7 mouse cellular contexts compared by ENCODE assay signal in genomic region chr6:52191860-52192550, GRCm38 (mm10). TPM values are rescaled to one million over a fixed set of nuclear protein-coding genes. Genes with fewer than 3 reads are reported as not detected.
DNase-seq lines count a peak whose midpoint lies in the region; ATAC-seq and TF ChIP-seq lines count a peak whose summit lies in the region.

No protein-coding gene starts in this region.

- DNase-seq in Patski (ENCODE audit: low read depth, low spot score) = no peak
- DNase-seq in embryo, embryonic 10 days (ENCODE audit: low spot score) = peak; percentile 87
- peak; percentile 99 for DNase-seq in heart, adult 11 months
- DNase-seq in lung, embryonic 14.5 days = peak; percentile 94
- peak; percentile 73 to 86 for DNase-seq in thymus, postnatal 10 days (ENCODE audit: low spot score in 2 of 2)

- H3K36me3 ChIP-seq in intestine, postnatal 0 days (ENCODE audit: control insufficient read depth, insufficient read depth) = no peaks in the 10 kb centered on the region
- H3K36me3 ChIP-seq in lung, embryonic 14.5 days (ENCODE audit: insufficient read depth) = peaks cover 7% of the 10 kb centered on the region; the same call in 1 of the 2 replicates
- peaks cover 12% of the 10 kb centered on the region; the same call in 1 of the 2 replicates for H3K36me3 ChIP-seq in neural tube, embryonic 14.5 days (ENCODE audit: control insufficient read depth, insufficient read depth, low read length)

- no peaks in the 10 kb centered on the region for H3K27me3 ChIP-seq in Patski
- H3K27me3 ChIP-seq in intestine, postnatal 0 days (replicated peaks; ENCODE audit: control insufficient read depth, insufficient read depth, low read length) = no peaks in the 10 kb centered on the region
- H3K27me3 ChIP-seq in lung, embryonic 14.5 days (ENCODE audit: insufficient read depth, low read length) = peaks cover 24% of the 10 kb centered on the region
- H3K27me3 ChIP-seq in neural tube, embryonic 14.5 days (ENCODE audit: control insufficient read depth, insufficient read depth, low read length) = no peaks in the 10 kb centered on the region

- H3K4me1 ChIP-seq in intestine, postnatal 0 days (replicated peaks; ENCODE audit: control insufficient read depth, insufficient read depth, low read length) = peaks cover 11% of the 10 kb centered on the region; the same call in 1 of the 2 replicates
- peaks cover 25% of the 10 kb centered on the region for H3K4me1 ChIP-seq in lung, embryonic 14.5 days (ENCODE audit: insufficient read depth)
- peaks cover 83% of the 10 kb centered on the region for H3K4me1 ChIP-seq in neural tube, embryonic 14.5 days (ENCODE audit: control insufficient read depth, insufficient read depth, low read length)

- peak overlapping the region; percentile 96 for H3K4me2 ChIP-seq in intestine, postnatal 0 days (replicated peaks; ENCODE audit: low read depth)
- peak overlapping the region; percentile 87 for H3K4me2 ChIP-seq in lung, embryonic 14.5 days
- H3K4me2 ChIP-seq in neural tube, embryonic 14.5 days (ENCODE audit: low read depth, low read length) = peak overlapping the region; percentile 98

- CTCF ChIA-PET in Patski (lab: Charles Lee) = interaction anchor here (0.8 to 1.1 kb wide), 3 partner anchors 8 to 186 kb away, joined by 3 read pairs; no protein-coding TSS in a partner anchor

- POLR2A ChIA-PET in Patski (lab: Charles Lee) = interaction anchor here (0.6 to 2.2 kb wide), 7 partner anchors 7 to 35 kb away, joined by 3 to 6 read pairs (median 4); partner anchors contain the start of gene Hoxa5

- peak overlapping the region; percentile 77 for H3K27ac ChIP-seq in intestine, postnatal 0 days (ENCODE audit: low read depth, low read length)
- peak overlapping the region; percentile 95 for H3K27ac ChIP-seq in lung, embryonic 14.5 days (ENCODE audit: low read depth)
- peak overlapping the region; percentile 88 for H3K27ac ChIP-seq in neural tube, embryonic 14.5 days (ENCODE audit: low read depth, low read length)

- peak overlapping the region; percentile 66 for H3K9ac ChIP-seq in intestine, postnatal 0 days (ENCODE audit: low read depth, low read length)
- peak overlapping the region; percentile 71 for H3K9ac ChIP-seq in lung, embryonic 14.5 days
- H3K9ac ChIP-seq in neural tube, embryonic 14.5 days (replicated peaks; ENCODE audit: low read depth, low read length) = peak overlapping the region; percentile 58

- WGBS in intestine, postnatal 0 days = 2% methylated on average over 31 of the region's 55 CpGs
- WGBS in lung, embryonic 14.5 days = under 1% methylated on average over 55 of the region's 55 CpGs
- WGBS in neural tube, embryonic 14.5 days = under 1% methylated on average over 42 of the region's 55 CpGs

- in situ Hi-C loops in Patski (cut with MboI; ENCODE audit: low pct_unique_long_range_greater_than_20kb) = no loop called here

- H3K4me3 ChIP-seq in intestine, postnatal 0 days (ENCODE audit: low read depth, low read length) = peak overlapping the region; percentile 68
- H3K4me3 ChIP-seq in lung, embryonic 14.5 days (ENCODE audit: low read depth, low read length) = peak overlapping the region; percentile 70
- peak overlapping the region; percentile 57 for H3K4me3 ChIP-seq in neural tube, embryonic 14.5 days (ENCODE audit: low read depth, low read length)

- ATAC-seq in Patski = peak; percentile 61
- peak; percentile 82 for ATAC-seq in intestine, postnatal 0 days
- ATAC-seq in lung, embryonic 14.5 days (ENCODE audit: insufficient read depth) = peak; percentile 52
- ATAC-seq in neural tube, embryonic 14.5 days (ENCODE audit: low read depth) = peak; percentile 59

- H3K9me3 ChIP-seq in intestine, postnatal 0 days (ENCODE audit: control insufficient read depth) = no peaks in the 10 kb centered on the region
- no peaks in the 10 kb centered on the region for H3K9me3 ChIP-seq in lung, embryonic 14.5 days (ENCODE audit: low read depth, low read length)
- H3K9me3 ChIP-seq in neural tube, embryonic 14.5 days (ENCODE audit: control insufficient read depth, low read length) = no peaks in the 10 kb centered on the region

- no peak for TF ChIP-seq CTCF in Patski (IDR thresholded peaks at IDR 0.05)
- TF ChIP-seq CTCF in intestine, postnatal 0 days (IDR thresholded peaks at IDR 0.05; ENCODE audit: low read depth) = no peak
- TF ChIP-seq CTCF in lung, embryonic 14.5 days (IDR thresholded peaks at IDR 0.05; ENCODE audit: low read depth) = no peak

RNA-seq across cellular contexts. Expression of gene Hoxa4, which starts 0.5 kb away (rescaled TPM):
- 2.5 TPM for polyA plus RNA-seq in Patski (2021)
- polyA plus RNA-seq in intestine, postnatal 0 days (2015; fragmentation: Nextera tagmentation; extraction: Ambion mirVana) = 3.6 and 4.5 TPM in 2 replicates
- 7.0 and 7.7 TPM in 2 replicates for polyA plus RNA-seq in lung, embryonic 14.5 days (2014; fragmentation: Nextera tagmentation; extraction: Ambion mirVana)
- 1.6 and 2.7 TPM in 2 replicates for polyA plus RNA-seq in neural tube, embryonic 14.5 days (2014; fragmentation: Nextera tagmentation; extraction: Ambion mirVana)

RNA-seq across cellular contexts. Expression of gene Hoxa5, which starts 12.4 kb away (rescaled TPM):
- 21.4 TPM for polyA plus RNA-seq in Patski (2021)
- polyA plus RNA-seq in intestine, postnatal 0 days (2015; fragmentation: Nextera tagmentation; extraction: Ambion mirVana) = 14.8 and 15.3 TPM in 2 replicates
- polyA plus RNA-seq in lung, embryonic 14.5 days (2014; fragmentation: Nextera tagmentation; extraction: Ambion mirVana) = 58.3 and 58.5 TPM in 2 replicates
- 20.9 and 30.6 TPM in 2 replicates for polyA plus RNA-seq in neural tube, embryonic 14.5 days (2014; fragmentation: Nextera tagmentation; extraction: Ambion mirVana)

RNA-seq across cellular contexts. Expression of gene 5730596B20Rik, which starts 14.7 kb away (rescaled TPM):
- polyA plus RNA-seq in Patski (2021) = 1.6 TPM
- 0.61 and 0.97 TPM in 2 replicates for polyA plus RNA-seq in intestine, postnatal 0 days (2015; fragmentation: Nextera tagmentation; extraction: Ambion mirVana)
- 2.3 and 2.6 TPM in 2 replicates for polyA plus RNA-seq in lung, embryonic 14.5 days (2014; fragmentation: Nextera tagmentation; extraction: Ambion mirVana)
- polyA plus RNA-seq in neural tube, embryonic 14.5 days (2014; fragmentation: Nextera tagmentation; extraction: Ambion mirVana) = 1.8 and 2.2 TPM in 2 replicates

RNA-seq across cellular contexts. Expression of gene Hoxa6, which starts 16.5 kb away (rescaled TPM):
- 13.5 TPM for polyA plus RNA-seq in Patski (2021)
- polyA plus RNA-seq in intestine, postnatal 0 days (2015; fragmentation: Nextera tagmentation; extraction: Ambion mirVana) = 0.76 and 0.81 TPM in 2 replicates
- 4.0 and 5.1 TPM in 2 replicates for polyA plus RNA-seq in lung, embryonic 14.5 days (2014; fragmentation: Nextera tagmentation; extraction: Ambion mirVana)
- 10.1 and 15.7 TPM in 2 replicates for polyA plus RNA-seq in neural tube, embryonic 14.5 days (2014; fragmentation: Nextera tagmentation; extraction: Ambion mirVana)

RNA-seq across cellular contexts. Expression of gene Hoxa3, which starts 21.1 kb away (rescaled TPM):
- polyA plus RNA-seq in Patski (2021) = 12.3 TPM
- 3.4 and 3.6 TPM in 2 replicates for polyA plus RNA-seq in intestine, postnatal 0 days (2015; fragmentation: Nextera tagmentation; extraction: Ambion mirVana)
- polyA plus RNA-seq in lung, embryonic 14.5 days (2014; fragmentation: Nextera tagmentation; extraction: Ambion mirVana) = 10.3 and 11.3 TPM in 2 replicates
- polyA plus RNA-seq in neural tube, embryonic 14.5 days (2014; fragmentation: Nextera tagmentation; extraction: Ambion mirVana) = 10.8 and 13.4 TPM in 2 replicates
